Mouse (Mus musculus): Measurements from ENCODE around the gene Tigar. TPM values are rescaled to one million over a fixed set of nuclear protein-coding genes. Genes with fewer than 3 reads are reported as not detected.

Gene Tigar
- polyA plus RNA-seq, 1 experiment: 37.6 TPM

DNA sequence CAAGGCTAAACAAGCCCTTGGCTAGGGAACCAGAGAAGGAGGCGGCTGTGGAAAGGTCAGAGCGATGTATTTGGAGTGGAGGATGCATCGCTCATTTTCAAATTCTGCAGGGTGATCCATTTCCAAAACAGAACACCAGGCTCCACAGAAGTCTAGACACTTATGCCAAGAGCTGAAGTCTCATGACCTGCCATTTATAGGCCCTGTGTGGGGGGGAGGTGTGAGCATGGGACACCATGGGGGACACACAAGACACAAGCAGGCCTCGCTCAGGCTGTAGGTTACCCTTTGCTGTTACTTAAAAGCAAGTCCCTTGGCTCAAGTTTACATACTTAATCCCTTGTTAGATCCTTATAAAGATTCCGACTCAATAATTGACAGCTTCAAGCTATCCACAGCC lies 3.2 kb downstream of the Tigar start:
- no peak for TF ChIP-seq CTCF (IDR thresholded peaks at IDR 0.05; ENCODE audit: low read depth, low read length)
- TF ChIP-seq POLR2A (IDR thresholded peaks at IDR 0.05; ENCODE audit: insufficient read depth, low read length): no peak
- no peak for TF ChIP-seq EP300 (IDR thresholded peaks at IDR 0.05; ENCODE audit: insufficient read depth, low read depth, low read length)
- H3K27ac ChIP-seq (ENCODE audit: insufficient read depth, low read length): no peak overlapping the region
- H3K4me3 ChIP-seq (ENCODE audit: low read depth, low read length): no peak overlapping the region
- no peaks in the 10 kb centered on the region for H3K27me3 ChIP-seq (ENCODE audit: control insufficient read depth, insufficient read depth, low read length, poor library complexity, severe bottlenecking)
- peaks cover 3% of the 10 kb centered on the region for H3K4me1 ChIP-seq (ENCODE audit: control insufficient read depth, insufficient read depth, low read length)
- H3K36me3 ChIP-seq (ENCODE audit: control insufficient read depth, insufficient read depth, low read length, poor library complexity, severe bottlenecking): peaks cover 7% of the 10 kb centered on the region
- H3K9me3 ChIP-seq (replicated peaks; ENCODE audit: control insufficient read depth, insufficient read depth, low read length, poor library complexity, severe bottlenecking): no peaks in the 10 kb centered on the region
- 0 out of 2 replicates have a peak overlapping the region, but pooled peaks have one; percentile 10 for H3K9ac ChIP-seq (ENCODE audit: low read depth, poor library complexity, severe bottlenecking)

DNA sequence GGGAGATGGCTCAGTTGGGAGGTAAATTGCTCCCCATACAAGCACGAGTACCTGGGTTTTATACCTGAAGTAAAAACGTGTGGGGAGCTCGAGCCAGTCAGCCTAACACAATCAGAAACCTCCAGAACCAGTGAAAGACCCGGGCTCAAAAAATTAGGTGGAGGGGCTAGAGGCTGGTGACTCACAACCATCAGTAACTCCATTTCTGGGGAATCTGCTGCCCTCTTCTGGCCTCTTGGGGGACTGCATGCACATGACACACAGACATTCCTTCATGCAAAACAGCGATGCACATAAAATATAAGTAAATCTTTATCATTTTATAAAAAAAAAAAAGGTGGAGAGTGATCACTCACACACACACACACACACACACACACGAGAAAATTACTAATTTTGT lies 4.2 kb downstream of the Tigar start:
- H3K9ac ChIP-seq (ENCODE audit: low read depth, poor library complexity, severe bottlenecking): peak overlapping the region; percentile 21; the same call in 1 of the 2 replicates

DNA sequence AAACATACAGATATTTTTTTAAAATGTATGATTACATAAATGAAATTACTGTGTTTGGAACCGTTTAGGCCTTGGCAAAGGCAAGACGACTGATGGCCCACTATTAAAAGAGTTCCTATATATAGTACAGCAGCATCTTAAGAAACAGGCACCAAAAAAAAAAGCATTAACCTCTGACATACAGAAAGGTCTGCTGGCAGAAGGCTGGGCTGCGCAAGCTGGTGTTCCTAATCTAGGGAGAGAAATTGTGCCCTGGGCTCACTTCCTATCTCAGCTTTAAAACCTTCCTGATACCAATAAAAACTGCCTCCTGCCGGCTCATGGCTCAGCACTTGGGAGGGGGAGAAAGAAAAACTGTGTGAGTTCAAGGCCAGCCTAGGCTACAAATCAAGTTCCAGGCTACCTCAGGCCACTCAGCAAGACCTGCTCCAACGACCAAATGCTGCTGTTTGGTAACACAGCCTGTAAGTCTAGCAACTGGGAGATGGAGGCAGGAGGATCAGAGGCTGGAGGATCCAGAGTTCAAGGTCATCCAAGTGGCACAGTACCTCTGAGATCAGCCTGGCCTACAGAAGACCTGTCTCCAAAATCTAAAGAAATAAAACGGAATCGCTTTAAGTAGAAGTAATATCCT lies 4.8 kb downstream of the Tigar start:
- no peaks in the 10 kb centered on the region for H3K9me3 ChIP-seq (replicated peaks; ENCODE audit: control insufficient read depth, insufficient read depth, low read length, poor library complexity, severe bottlenecking)
- peaks cover 13% of the 10 kb centered on the region for H3K36me3 ChIP-seq (ENCODE audit: control insufficient read depth, insufficient read depth, low read length, poor library complexity, severe bottlenecking)
- H3K4me3 ChIP-seq (ENCODE audit: low read depth, low read length): no peak overlapping the region
- TF ChIP-seq EP300 (IDR thresholded peaks at IDR 0.05; ENCODE audit: insufficient read depth, low read depth, low read length) (no peak), POLR2A (IDR thresholded peaks at IDR 0.05; ENCODE audit: insufficient read depth, low read length) (no peak), CTCF (IDR thresholded peaks at IDR 0.05; ENCODE audit: low read depth, low read length) (no peak)
- no peaks in the 10 kb centered on the region for H3K27me3 ChIP-seq (ENCODE audit: control insufficient read depth, insufficient read depth, low read length, poor library complexity, severe bottlenecking)
- peak overlapping the region; percentile 21 for H3K9ac ChIP-seq (ENCODE audit: low read depth, poor library complexity, severe bottlenecking)
- peaks cover 3% of the 10 kb centered on the region for H3K4me1 ChIP-seq (ENCODE audit: control insufficient read depth, insufficient read depth, low read length)
- peak overlapping the region; percentile 86 for H3K27ac ChIP-seq (ENCODE audit: insufficient read depth, low read length)

More for the DNA sequence above, 4.2 kb downstream of the Tigar start:
- Histone ChIP-seq H3K36me3 (ENCODE audit: control insufficient read depth, insufficient read depth, low read length, poor library complexity, severe bottlenecking) (peaks cover 13% of the 10 kb centered on the region), H3K4me3 (ENCODE audit: low read depth, low read length) (no peak overlapping the region), H3K27ac (ENCODE audit: insufficient read depth, low read length) (peak overlapping the region; percentile 86; the same call in 1 of the 2 replicates), H3K9me3 (replicated peaks; ENCODE audit: control insufficient read depth, insufficient read depth, low read length, poor library complexity, severe bottlenecking) (no peaks in the 10 kb centered on the region), H3K27me3 (ENCODE audit: control insufficient read depth, insufficient read depth, low read length, poor library complexity, severe bottlenecking) (no peaks in the 10 kb centered on the region), H3K4me1 (ENCODE audit: control insufficient read depth, insufficient read depth, low read length) (peaks cover 3% of the 10 kb centered on the region)
- TF ChIP-seq EP300 (IDR thresholded peaks at IDR 0.05; ENCODE audit: insufficient read depth, low read depth, low read length) (no peak), CTCF (IDR thresholded peaks at IDR 0.05; ENCODE audit: low read depth, low read length) (peak; percentile 58)

DNA sequence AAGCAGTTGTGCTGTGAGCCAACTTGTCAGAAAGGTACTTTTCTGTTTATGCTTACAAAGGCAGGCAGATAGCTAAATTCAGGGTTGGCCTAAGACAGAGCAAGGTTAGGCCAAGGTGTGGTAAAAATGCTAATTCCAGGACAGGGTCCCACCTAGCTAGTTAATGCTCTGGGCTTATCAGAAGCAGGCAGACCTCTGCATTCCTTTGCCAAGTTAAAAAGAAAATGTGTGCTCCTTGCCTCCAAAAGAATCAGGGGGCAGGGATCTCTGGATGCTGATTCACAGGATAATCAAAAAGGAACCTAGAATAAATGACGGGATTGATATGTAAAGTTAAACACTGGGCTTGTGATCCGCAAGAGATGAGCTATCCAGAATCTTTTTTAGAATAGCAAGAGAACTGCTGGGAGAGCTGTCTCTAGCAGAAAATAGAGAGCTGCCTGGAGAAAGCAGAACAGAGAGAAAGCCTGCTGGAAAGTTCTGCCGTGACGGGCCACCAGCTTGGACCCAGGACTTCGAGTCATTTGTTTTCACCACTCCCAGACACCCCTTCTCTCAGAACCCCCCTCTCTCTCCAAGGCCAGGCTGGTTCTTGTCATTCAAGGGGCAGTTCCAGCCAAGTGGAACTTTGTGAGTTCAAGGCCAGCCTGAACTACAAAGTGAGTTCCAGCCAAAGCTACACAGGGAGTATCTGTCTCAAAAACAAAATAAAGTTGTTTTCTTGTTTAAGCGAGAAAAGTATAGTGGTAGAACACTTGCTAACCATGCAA lies 5.7 kb downstream of the Tigar start:
- Histone ChIP-seq H3K27ac (ENCODE audit: insufficient read depth, low read length) (peak overlapping the region; percentile 95), H3K9me3 (replicated peaks; ENCODE audit: control insufficient read depth, insufficient read depth, low read length, poor library complexity, severe bottlenecking) (no peaks in the 10 kb centered on the region), H3K9ac (ENCODE audit: low read depth, poor library complexity, severe bottlenecking) (peak overlapping the region; percentile 21; the same call in 1 of the 2 replicates), H3K27me3 (ENCODE audit: control insufficient read depth, insufficient read depth, low read length, poor library complexity, severe bottlenecking) (no peaks in the 10 kb centered on the region), H3K4me1 (ENCODE audit: control insufficient read depth, insufficient read depth, low read length) (peaks cover 3% of the 10 kb centered on the region), H3K4me3 (ENCODE audit: low read depth, low read length) (no peak overlapping the region; the same call in 1 of the 2 replicates), H3K36me3 (ENCODE audit: control insufficient read depth, insufficient read depth, low read length, poor library complexity, severe bottlenecking) (peaks cover 13% of the 10 kb centered on the region)
- TF ChIP-seq EP300 (IDR thresholded peaks at IDR 0.05; ENCODE audit: insufficient read depth, low read depth, low read length) (no peak), CTCF (IDR thresholded peaks at IDR 0.05; ENCODE audit: low read depth, low read length) (no peak), POLR2A (IDR thresholded peaks at IDR 0.05; ENCODE audit: insufficient read depth, low read length) (no peak)

DNA sequence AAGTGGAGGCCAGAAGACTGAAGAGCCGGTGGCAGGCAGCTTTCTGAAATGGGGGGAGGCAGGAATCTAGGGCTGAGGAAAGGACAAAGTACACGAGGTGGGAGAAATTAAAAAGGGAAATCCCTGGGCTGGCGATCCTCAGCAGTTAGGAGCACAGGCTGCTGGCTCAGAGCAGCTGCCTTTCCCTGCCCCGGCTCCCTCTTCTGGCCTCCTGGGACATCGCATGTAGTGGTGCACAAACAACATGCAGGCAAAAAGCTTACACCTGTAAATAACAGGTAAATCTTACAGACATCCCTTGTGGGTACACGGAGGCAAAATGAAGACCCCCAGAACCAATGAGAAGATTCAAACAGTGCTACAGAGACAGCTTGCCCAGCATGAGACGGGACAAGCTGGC lies 14.8 kb downstream of the Tigar start:
- Histone ChIP-seq H3K27ac (ENCODE audit: insufficient read depth, low read length) (no peak overlapping the region), H3K4me1 (ENCODE audit: control insufficient read depth, insufficient read depth, low read length) (no peaks in the 10 kb centered on the region), H3K9ac (ENCODE audit: low read depth, poor library complexity, severe bottlenecking) (peak overlapping the region; percentile 38), H3K36me3 (ENCODE audit: control insufficient read depth, insufficient read depth, low read length, poor library complexity, severe bottlenecking) (peaks cover 31% of the 10 kb centered on the region), H3K9me3 (replicated peaks; ENCODE audit: control insufficient read depth, insufficient read depth, low read length, poor library complexity, severe bottlenecking) (no peaks in the 10 kb centered on the region), H3K27me3 (ENCODE audit: control insufficient read depth, insufficient read depth, low read length, poor library complexity, severe bottlenecking) (no peaks in the 10 kb centered on the region), H3K4me3 (ENCODE audit: low read depth, low read length) (no peak overlapping the region)
- TF ChIP-seq EP300 (IDR thresholded peaks at IDR 0.05; ENCODE audit: insufficient read depth, low read depth, low read length) (no peak), CTCF (IDR thresholded peaks at IDR 0.05; ENCODE audit: low read depth, low read length) (peak; percentile 59), POLR2A (IDR thresholded peaks at IDR 0.05; ENCODE audit: insufficient read depth, low read length) (no peak)

DNA sequence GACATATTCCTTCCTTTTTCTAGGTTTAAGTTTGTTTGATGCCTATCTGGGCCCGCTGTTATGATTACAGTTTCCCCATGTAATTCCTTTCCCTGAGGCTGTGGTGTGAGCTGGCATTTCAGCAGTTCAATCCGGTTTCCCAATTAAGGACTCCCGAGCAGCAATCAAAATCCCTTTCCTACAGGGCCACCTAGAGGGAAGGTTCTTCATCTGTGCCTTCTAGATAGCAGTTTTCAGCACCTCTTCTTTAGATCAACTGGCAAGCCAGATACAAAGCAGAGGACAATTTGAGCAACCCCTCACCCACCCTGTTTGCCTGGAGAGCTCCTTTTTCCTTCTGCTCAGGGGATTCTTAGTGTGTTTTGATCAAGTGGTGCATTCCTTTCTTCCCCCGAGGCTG lies 22.6 kb downstream of the Tigar start:
- Histone ChIP-seq H3K36me3 (ENCODE audit: control insufficient read depth, insufficient read depth, low read length, poor library complexity, severe bottlenecking) (peaks cover 41% of the 10 kb centered on the region), H3K27ac (ENCODE audit: insufficient read depth, low read length) (no peak overlapping the region), H3K27me3 (ENCODE audit: control insufficient read depth, insufficient read depth, low read length, poor library complexity, severe bottlenecking) (no peaks in the 10 kb centered on the region), H3K9ac (ENCODE audit: low read depth, poor library complexity, severe bottlenecking) (no peak overlapping the region), H3K9me3 (replicated peaks; ENCODE audit: control insufficient read depth, insufficient read depth, low read length, poor library complexity, severe bottlenecking) (no peaks in the 10 kb centered on the region), H3K4me3 (ENCODE audit: low read depth, low read length) (no peak overlapping the region), H3K4me1 (ENCODE audit: control insufficient read depth, insufficient read depth, low read length) (no peaks in the 10 kb centered on the region)
- no peak for TF ChIP-seq CTCF (IDR thresholded peaks at IDR 0.05; ENCODE audit: low read depth, low read length)
- no peak for TF ChIP-seq EP300 (IDR thresholded peaks at IDR 0.05; ENCODE audit: insufficient read depth, low read depth, low read length)
- TF ChIP-seq POLR2A (IDR thresholded peaks at IDR 0.05; ENCODE audit: insufficient read depth, low read length): no peak
